Mouse (Mus musculus) heart, adult 9 months (tissue): ENCODE data around the gene Gbp2b.
"Not testable (repeated sequence)": the region's sequence is repeated elsewhere in the genome, so short reads cannot be mapped to it uniquely, and the experiment has no call there.

Experiments
- DNase-seq, 2 experiments: peaks; one replicate each; pipeline ENCODE4 v3.0.0; 2022; ENCODE audit warnings: low spot score in 2 of 2

The Gbp2b gene

GRCm38 (mm10) chr3:142594547-142594946 lies at the start of gene Gbp2b:
Gene Gbp2b (plus strand): TSS chr3:142594847.
- DNase-seq, result no peak

- DNase-seq, result no peak
These were observed 48.0 kb upstream of the Gbp2b start for GRCm38 (mm10) chr3:142546690-142547089.

- no peak for DNase-seq
These were observed 44.5 kb upstream of the Gbp2b start for GRCm38 (mm10) chr3:142550052-142550676.

GRCm38 (mm10) chr3:142554601-142555000 lies 40.0 kb upstream of the Gbp2b start:
- DNase-seq, result no peak

GRCm38 (mm10) chr3:142555623-142556022 lies 39.0 kb upstream of the Gbp2b start:
- no peak for DNase-seq

- DNase-seq, result peak; percentile 84 to 91
These were observed 34.9 kb upstream of the Gbp2b start, which contains the start of gene Gbp3 for GRCm38 (mm10) chr3:142559632-142560228. Gene Gbp3 (plus strand): TSS chr3:142560026.

- peak; percentile 85 to 89 for DNase-seq
These were observed 34.2 kb upstream of the Gbp2b start for GRCm38 (mm10) chr3:142560296-142560948.

- no peak for DNase-seq
These were observed 33.5 kb upstream of the Gbp2b start for GRCm38 (mm10) chr3:142561045-142561646.

GRCm38 (mm10) chr3:142561666-142562065 lies 33.0 kb upstream of the Gbp2b start:
- no peak for DNase-seq

GRCm38 (mm10) chr3:142567490-142567889 lies 27.2 kb upstream of the Gbp2b start:
- not testable (repeated sequence) for DNase-seq

- DNase-seq, result no peak
These were observed 23.9 kb upstream of the Gbp2b start for GRCm38 (mm10) chr3:142570738-142571137.

GRCm38 (mm10) chr3:142577108-142577507 lies 17.5 kb upstream of the Gbp2b start:
- DNase-seq, result no peak

GRCm38 (mm10) chr3:142578342-142578741 lies 16.3 kb upstream of the Gbp2b start:
- no peak for DNase-seq

GRCm38 (mm10) chr3:142583067-142583466 lies 11.6 kb upstream of the Gbp2b start:
- DNase-seq, result no peak

- DNase-seq, result peak; percentile 6 to 28
These were observed 7.3 kb upstream of the Gbp2b start for GRCm38 (mm10) chr3:142587386-142587785.

GRCm38 (mm10) chr3:142588888-142589287 lies 5.8 kb upstream of the Gbp2b start:
- peak in 1 of 2 experiments; percentile 30 for DNase-seq

- no peak for DNase-seq
These were observed 4.1 kb upstream of the Gbp2b start for GRCm38 (mm10) chr3:142590431-142591067.

- no peak for DNase-seq
These were observed 3.3 kb downstream of the Gbp2b start for GRCm38 (mm10) chr3:142597923-142598322.

- DNase-seq, result no peak
These were observed 7.0 kb downstream of the Gbp2b start for GRCm38 (mm10) chr3:142601675-142602074.

GRCm38 (mm10) chr3:142618658-142619057 lies 24.0 kb downstream of the Gbp2b start:
- DNase-seq, result no peak

GRCm38 (mm10) chr3:142619606-142620005 lies 25.0 kb downstream of the Gbp2b start:
- peak in 1 of 2 experiments; percentile 13 for DNase-seq
